Mouse (Mus musculus) urinary bladder, postnatal 10 days (tissue): ENCODE data around the gene 1600014C10Rik.

ENCODE experiments used
- DNase-seq: peaks from one replicate; pipeline ENCODE4 v3.0.0; 2022; ENCODE audit warnings: low spot score

Gene 1600014C10Rik

DNA sequence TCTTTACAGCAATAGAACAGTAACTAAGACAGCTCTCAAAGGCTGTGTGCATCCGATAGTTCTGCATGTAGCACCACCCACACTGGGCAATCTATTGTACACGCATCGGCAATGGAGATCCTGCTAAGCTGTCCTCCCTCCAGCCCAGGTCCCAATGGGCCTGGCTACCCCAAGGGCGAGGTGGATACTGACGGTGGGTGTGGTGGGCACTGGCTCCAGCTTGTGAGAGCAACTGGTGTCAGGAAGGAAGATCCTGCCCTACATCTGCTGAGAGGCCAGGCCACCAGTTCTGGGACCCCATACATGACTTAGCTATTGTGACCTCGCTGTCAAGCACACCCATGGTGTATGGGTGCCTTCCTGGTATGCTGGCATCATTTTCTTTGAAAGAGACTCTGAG, 32.7 kb downstream of the 1600014C10Rik start:
- no peak for DNase-seq

DNA sequence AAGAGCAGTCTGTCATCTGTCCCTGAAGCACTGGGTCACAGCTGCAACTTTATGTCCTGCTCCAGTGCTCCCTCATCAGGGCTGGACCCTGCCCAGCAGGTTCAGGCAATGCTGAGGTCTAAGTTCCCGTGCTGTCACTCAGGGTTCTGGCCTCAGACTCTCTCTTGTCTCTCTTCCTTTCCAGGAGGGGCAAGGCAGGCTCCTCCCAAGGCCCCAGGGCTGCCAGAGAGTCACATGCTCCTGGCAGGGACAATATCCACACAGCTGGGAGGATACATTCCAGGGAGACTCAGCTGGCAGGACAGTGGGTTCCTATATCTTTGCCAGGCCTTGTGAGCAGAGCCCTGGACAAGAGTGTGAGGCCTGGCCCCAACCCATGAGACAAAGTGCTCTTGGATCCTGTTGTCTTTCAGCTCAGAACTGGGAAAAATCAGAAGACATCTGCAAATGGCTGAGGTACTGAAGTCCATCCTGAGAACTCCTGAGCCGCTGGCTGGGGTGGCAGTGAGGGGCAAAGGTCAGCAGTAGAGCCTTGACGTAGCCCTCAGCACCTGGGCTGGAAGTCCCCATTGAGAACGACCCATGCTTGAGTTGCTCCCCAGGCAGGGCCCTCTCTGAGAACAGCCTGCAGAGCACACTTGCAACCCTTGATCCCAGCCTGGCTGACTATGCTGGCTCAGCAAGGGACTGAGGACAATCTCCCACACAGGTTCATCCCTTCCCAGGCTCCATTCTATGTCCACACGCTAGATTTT, 34.6 kb downstream of the 1600014C10Rik start:
- DNase-seq = no peak

DNA sequence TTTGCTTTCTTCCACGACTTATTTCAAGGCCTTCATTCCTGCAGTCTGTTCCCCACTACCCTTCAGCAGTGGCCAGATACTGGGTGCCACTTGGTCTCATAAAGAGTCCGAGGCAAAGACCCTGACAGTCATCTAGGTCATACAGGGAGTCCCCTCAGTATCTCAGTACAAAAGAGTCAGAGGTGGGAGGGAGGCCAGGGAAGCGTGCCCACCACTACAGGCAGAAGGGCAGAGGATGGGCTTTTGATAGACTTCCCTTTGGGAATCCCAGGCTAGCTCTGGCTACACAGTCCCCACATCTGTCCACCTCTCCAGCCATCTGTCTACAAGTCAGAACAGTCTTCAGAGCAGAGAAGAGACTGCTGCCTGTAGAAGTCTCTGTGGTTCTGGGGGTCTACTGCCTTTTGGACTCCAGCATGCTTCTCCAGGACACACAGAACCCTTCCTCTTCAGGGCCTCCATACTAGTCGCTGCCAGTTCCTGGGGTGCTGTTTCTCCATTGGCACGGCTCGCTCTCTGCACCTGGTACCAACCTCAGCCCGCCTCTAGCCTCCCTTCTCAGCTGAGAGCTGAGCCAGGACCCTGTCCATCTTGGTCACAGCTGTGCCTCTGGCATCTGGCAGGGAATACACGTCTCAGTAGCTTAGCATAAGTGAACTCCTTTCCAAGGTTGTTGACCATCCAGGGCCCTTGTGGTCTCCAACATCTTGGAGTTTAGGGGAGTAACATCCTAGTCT, 35.8 kb downstream of the 1600014C10Rik start:
- DNase-seq = no peak

DNA sequence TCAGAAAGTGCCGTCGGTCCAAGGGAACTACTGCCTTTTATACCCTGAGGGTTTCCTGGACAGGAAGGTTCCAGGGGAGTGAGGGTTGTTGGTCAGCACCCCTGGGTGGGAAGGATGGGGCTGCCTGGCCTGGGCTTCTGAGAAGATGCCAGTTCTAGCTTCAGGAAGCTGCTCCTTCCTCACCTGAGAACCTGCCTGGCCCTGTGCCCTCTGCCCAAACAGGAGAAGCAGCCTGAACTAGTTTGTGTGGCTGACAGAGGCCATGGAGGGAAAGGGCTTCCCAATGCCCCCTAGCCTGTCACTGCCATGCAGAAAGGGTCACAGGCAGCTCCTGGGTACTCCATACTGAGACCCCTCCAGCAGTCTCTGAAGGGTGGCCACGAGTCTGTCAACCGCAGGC, 36.5 kb downstream of the 1600014C10Rik start:
- no peak for DNase-seq

DNA sequence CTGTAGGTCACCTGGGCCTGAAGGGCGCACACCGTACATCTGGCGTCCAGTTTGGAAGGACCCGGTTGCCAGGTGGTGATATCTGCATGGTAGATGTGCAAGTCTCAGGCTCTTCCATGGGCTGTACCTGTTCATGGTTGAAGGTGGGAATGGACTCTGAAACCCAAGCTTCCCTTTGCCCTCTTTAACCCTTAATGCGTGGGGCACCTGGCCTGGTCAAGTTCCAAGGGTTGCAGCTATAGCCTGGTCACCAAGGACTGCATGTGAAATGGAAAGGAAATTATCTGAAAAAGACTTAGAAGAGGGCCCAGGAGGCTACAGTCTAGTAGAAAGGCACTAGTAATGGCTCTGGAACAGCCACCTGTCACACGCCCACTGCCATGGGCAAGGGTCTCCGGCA, 37.8 kb downstream of the 1600014C10Rik start:
- no peak for DNase-seq

DNA sequence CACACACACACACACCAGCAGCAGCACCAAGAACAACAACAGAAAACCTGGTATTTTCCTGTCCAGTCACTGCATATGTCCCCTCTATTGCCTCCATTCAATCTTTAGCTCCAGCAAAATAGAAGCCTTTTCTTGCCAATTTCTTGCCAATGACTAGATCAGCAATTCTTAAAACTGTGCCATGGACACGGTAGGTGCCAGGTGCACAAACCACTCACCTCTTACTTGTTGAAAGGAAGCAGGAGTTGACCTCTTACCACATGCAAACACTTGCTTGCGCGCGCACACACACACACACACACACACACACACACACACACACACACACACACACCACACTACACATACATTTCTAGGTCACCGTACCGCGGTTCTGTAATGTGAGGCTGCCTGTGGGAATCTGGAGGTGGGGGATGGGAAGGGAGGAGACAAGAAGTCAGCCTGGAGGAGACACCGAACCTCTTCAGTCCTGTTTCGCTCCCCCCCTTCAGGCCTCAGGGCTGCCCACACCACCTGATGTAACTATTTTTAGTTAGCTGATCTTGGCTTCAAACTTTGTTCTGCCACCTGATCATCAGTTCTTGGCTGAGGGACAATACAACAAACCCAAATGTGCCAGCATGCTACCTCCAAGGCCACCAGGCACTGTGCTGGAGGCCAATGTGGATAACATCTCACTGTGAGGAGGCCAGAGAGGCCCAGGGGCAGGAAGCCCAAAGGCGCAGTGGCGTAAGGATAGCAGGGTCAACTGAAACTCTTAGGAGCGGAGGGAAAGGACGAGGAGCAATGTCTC, 41.8 kb downstream of the 1600014C10Rik start:
- DNase-seq = no peak

DNA sequence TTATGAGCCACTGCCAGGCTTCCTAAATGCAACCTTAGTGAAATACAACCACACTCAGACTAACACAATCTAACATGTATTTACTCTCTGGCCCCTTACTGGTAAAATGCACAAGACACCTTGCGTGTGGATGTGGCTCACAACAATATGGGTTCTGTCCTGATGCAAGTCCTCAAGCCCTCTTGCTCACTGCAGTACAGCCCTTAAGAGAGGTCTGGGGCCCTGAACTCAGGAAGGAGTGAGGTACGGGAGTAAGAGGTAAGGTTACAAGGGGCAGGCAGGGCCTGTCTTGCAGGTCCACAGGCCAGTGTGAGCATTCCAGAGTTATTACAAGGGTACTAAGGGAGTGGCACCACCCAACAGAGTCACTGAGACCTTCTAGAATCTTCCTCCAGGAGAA, 43.2 kb downstream of the 1600014C10Rik start:
- no peak for DNase-seq

DNA sequence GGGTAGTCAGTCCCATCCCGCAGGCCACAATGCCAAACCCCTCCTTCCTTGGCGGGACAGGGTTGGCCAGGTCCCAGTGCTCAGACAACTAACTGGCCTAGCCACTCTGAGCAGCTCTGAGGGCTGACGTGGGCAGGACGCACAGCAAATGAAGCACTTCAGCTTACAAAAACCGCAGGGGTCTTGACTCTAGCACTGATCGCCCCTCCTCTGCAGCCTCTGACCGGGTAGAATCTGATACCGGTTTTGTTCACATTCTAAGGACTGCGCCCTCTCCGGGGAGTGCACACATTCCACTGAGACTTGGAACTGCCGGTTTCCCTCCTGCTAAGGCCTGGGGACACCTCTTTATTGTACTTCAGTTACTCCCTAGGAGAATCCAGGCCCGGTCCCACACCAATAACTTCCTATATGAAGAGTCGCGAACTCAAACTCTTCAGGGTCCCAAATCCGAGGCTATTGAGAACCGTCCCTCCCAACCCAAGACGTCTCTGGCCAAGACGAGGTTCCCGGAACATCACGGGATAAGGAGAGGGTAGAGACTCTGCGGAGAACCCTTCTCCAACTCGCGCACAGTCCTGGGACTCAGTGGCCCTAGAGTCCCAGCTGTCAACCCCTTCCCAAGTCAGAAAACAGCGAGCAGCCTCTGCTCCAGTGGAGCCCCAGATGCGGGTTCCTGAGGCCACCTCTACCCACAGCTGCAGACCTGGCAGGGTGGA, 44.3 kb downstream of the 1600014C10Rik start:
- DNase-seq = peak; percentile 52

DNA sequence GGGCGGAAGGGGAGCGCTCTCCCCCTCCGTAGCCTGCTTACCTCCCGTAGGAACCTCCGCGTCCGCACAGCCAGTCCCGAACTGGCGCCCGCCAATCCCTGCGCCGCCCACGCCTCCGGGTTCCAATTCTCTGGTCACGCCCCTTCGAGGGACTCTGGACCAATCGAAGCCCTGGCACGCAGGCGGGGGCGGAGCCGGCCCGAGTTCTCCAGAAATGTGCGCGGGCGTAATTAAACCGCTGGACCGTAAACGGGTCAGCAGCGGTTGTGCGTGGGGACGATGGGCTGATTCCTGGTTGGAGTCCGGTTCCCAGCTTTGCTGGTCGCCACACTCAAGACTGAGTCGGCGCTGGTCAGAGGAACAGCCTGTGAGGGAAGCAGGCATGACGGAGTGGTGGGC, 44.9 kb downstream of the 1600014C10Rik start, which contains the start of gene Plekhf1:
TSS of gene Plekhf1 (minus strand) at position 117 of the 399 bp plus-strand sequence.
- DNase-seq = peak; percentile 86

DNA sequence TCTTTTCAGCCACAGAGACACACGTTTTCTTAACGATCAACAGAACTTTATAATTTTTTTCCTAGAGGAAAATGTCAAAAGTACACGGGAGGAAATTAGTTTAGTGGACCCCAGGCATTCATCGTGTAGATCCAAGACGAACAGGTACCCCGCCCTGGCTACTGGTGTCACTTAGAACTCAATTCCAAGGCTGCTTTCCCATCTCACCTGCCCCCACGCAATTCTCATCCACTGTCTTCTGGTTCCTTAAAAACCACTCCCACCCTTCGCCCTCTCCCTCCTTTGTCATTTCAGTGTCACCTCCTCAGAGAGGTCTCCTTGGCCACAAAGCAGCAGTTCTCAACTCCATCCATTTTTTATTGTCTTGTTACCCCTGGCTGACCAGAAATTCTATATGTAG, 45.3 kb downstream of the 1600014C10Rik start:
- DNase-seq = no peak

DNA sequence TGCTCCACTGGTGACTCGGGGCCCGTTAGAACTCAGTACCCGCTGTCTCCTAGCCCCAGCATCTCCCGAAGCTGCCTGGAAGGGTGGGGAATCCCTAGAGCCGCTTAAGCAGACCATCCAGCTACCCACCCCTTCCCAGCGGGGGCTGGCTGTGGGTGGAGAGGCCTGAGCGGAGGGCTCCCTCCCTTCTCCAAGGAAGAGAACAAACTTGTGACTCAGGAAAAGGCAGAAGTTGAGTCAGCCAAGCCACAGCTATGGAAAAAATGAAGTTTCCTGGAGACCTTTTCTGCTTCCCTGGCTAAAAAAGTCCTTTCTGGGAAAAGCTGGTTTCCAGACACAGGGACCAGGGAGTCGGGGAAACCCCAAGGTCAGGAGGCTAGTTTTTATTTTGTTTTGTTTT, 47.3 kb downstream of the 1600014C10Rik start:
- DNase-seq = no peak

DNA sequence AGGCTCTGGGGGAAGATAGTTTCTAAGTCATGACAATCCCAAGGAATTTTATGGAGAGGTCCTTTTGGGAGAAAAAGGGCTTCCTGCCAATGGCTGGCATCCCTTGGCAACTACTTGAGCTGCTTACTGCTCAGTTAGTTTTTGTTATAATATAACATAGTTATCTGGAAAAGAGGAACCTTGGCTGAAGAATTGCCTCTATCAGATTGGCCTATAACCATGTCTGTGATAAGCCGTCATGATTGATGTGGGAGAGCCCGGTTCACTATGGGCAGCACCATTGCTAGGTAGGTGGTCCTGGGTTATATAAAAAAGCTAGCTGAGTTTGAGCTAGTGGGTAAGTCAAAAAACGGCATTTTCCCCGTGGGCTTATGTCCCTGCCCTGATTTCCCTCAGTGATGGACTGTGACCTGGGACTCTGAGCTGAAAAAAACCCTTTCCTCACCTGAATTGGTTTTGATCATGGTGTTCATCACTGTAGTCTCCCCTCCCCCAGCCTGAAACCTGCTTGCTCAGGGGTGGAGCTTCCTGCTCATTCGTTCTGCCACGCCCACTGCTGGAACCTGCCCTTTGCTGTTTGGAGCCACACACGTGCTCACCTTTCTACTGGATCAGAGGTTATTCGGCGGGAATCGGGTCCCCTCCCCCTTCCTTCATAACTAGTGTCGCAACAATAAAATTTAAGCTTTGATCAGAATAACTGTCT, 53.5 kb downstream of the 1600014C10Rik start:
- no peak for DNase-seq

DNA sequence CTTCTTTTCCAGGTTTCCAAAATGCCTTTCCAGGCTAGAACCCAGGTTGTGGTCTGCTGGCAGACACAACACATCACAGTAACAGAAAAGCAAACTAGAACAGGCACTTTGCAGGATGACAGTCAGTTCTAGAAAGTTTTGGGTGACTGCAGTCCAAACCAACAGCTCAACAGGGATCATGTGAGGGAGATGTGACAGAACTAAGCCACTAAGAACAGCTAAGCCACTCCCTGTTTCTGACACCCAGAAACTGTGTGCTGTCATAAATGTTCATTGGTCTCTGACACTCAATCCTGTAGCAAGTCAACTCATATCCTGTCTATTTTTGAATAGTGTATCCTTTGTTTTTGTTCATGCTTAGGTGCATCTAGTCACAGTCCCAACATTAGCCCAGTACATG, 54.1 kb downstream of the 1600014C10Rik start:
- no peak for DNase-seq

DNA sequence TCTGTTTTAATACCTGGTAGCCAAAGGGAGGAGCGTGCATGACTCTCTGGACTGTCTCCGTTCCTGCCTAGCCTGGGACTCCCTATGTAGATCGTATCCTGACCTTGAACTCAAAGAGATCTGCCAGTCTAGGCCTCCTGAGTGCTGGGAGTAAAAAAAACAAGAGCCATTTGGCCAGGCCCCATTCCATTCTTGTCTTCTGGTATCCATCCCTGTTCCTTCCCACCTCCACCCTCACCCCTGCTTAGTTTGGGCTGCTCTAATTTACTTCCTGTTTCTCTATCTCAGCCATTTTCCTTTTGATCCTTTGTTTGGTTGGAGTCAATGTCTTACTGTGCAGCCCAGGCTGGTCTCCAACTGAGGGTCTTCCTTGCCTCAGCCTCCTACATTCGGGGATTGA, 59.4 kb downstream of the 1600014C10Rik start:
- DNase-seq = no peak
